Mouse (Mus musculus): Measurements from ENCODE around the gene Rad1.
"Not testable (repeated sequence)": the region's sequence is repeated elsewhere in the genome, so short reads cannot be mapped to it uniquely, and the experiment has no call there.

The Rad1 gene

DNA sequence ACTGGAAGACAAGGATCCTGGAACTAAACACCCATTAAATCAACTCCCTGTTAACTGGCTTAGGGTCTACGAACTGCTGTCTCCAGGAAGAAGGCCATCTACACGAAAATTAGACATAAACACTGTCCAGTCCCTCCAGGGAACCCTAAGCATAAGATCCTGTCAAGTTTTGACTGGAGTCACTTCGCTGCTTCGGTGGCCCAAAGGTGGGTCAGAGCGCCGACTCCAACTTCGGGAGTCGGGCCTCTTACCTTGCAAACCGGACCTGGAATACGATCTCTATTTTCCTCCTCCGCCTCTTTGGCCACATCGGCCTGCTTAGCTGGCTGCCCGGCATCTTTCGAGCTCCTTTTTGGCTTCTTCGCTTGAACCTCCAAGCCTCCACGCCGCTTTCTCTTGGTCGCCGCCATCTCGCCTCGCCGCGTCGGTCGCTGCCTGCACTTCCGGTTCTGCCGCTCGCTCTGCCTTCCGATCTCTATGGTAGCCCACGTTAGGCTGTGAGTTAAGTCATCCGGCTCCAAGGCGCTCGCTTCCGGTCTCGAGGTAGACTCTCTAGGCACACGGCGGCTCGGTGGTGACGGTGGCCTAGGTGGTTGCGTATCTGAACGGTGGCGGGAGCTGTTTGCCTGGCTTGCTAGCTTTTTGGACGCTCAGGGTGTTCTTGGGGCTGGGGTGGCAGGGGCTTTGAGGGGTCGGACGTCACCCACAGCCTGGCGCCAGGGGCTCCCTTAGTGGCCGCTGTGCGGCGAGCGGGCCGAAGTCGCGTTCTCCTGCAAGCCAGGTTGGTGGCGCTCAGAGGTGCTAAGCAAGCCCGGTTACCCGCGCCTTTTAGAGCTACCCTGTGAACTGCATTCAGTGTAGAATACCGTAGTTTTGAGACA lies at the start of gene Rad1, which contains the start of gene Brix1:
TSS of gene Rad1 (plus strand) at position 535 of the 881 bp plus-strand sequence.
TSS of gene Brix1 (minus strand) at position 464 of the 881 bp plus-strand sequence.
- DNase-seq = peak; percentile 98

DNA sequence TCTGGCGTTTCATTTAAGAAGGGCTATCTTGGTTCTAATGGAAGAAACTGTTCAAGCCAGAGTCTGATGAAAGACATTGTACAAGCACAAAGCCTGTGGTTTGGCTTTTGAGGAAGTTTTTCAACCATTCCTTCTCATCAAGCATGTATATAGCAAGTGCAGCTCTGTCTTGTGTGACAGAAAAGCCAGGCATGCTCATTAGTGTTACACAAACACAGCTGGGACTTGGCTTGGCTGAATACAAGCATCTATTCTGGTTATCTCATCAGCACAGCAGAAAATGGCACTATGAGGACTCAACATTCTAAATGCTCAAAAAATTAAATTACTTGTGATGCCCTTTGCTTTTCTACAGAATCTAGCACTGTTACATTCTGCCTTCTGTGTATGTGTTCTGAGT lies 48.9 kb upstream of the Rad1 start:
- DNase-seq = no peak

DNA sequence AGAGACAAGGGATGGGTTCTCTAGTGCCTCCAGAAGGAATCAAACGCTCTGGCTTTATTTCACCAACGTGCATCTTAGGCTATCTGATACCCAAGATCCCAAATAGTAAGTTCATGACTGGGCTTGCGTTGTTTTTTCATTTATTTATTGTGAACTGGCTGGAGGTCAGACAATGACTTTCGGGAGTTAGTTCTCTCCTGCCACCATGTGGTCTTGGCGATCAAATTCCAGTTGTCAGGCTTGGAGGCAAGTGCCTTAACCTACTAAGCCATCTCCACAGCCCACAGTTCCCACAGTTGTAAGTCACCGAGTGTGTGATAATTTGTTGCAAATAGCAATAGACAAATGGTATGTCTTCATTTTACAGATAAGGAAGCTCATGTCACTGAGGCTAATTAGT lies 45.9 kb upstream of the Rad1 start:
- DNase-seq = no peak

- no peak for DNase-seq
Measured at GRCm38 (mm10) chr15:10441493-10441892, 44.3 kb upstream of the Rad1 start.

DNA sequence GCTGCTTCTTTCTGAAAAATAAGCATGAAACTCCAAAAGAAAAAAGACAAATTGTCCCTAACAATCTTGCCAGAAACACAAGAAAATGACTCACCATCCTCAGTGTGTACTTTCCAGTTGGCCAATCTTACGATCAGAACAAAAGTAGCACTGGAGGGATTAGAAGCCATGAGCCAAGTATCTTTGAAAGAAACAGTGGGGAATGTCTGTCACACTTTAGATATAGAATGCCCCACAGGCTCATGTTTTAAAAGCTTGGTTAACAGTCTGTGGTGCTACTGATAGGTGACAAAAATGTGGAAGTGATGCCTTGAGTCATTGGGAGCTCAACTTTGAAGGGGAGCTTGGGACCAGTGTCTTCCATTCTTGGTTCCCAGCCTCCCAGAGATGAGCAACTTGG lies 43.5 kb upstream of the Rad1 start:
- no peak for DNase-seq

DNA sequence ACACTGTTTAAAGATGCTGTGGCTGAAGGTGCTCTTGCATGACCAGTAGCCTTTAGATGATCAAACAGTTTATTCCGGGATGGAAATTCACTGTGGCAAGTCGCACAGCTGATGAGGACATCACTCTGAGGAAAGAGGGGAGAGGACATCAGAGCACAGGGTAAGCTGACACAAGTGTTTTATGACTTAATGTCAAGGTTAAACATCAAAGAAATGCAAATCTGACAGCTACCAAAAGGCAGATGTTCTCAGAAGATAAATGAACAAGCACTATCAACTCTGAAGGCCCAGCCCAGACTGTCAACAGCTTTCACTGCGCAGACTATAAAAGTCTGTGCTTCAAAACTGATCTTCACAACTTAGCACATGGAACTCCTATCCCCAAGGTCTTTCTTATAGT lies 38.7 kb upstream of the Rad1 start:
- no peak for DNase-seq

GRCm38 (mm10) chr15:10460986-10461385 lies 24.8 kb upstream of the Rad1 start:
- DNase-seq = no peak

GRCm38 (mm10) chr15:10463555-10463954 lies 22.3 kb upstream of the Rad1 start:
- no peak for DNase-seq

DNA sequence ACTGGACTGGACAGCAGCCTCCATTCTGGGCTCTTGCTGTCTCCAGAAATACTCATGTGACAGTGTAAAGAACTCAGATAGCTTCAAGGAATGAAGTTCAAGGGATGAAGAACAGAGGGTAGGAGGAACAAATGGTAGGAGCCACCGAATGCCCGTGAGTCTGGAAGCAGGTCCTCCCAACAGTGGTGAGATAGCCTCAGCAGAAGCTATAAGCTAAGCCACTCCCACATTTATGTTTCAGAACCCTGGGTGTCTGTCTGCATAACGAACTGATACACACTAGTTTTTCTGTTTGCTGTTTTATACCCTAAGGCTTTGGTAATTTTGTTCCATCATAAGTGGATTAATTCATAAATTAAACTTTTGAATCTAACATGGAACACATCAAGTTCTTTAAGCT lies 21.1 kb upstream of the Rad1 start:
- no peak for DNase-seq

DNA sequence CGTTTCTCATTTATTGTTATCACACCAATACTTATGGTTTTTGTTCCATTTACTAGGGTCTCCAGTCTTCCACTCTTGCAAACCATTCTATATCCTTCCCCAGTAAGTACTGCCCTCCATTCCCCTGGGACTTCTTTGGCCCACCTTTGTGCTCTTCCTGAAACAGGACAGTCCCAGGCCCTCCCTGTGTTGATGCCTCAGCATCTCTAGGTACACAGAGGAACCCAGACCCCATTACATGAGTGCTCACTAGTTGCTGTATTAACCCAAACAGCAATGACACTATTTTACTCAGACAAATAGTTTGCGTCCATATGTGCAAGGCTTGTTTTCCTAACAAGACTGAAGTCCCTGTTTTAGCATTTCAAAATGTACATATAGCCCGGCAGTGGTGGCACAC lies 17.1 kb upstream of the Rad1 start:
- no peak for DNase-seq

DNA sequence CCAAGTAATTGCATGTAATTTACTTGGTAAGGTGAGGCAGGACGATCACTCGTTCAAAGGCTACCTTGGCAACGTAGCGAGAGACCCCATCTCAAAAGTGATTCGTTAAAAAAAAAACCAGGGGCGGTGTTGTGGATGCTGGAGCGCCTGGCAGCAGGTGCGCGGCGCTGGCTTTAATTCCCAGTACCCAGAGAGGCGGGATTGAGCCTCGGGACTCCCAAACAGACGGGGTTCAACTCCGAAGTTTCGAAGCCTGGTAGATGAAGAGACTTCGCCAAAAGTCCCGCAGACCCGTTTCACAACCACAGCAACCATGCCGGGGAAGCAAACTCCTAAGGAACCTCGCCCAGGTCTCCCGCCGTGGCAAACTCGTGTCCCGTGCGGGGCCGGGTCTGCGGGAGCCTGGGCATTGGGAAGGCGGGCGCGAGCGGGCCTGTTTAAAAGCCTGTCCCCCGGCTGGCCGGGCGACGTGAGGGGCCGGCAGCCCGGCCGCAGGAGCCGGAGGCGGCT lies 16.1 kb upstream of the Rad1 start:
- peak; percentile 30 for DNase-seq

- peak; percentile 95 for DNase-seq
Measured at GRCm38 (mm10) chr15:10470151-10470831, 15.5 kb upstream of the Rad1 start, which contains the start of gene Dnajc21. TSS of gene Dnajc21 (minus strand) at chr15:10470516.

DNA sequence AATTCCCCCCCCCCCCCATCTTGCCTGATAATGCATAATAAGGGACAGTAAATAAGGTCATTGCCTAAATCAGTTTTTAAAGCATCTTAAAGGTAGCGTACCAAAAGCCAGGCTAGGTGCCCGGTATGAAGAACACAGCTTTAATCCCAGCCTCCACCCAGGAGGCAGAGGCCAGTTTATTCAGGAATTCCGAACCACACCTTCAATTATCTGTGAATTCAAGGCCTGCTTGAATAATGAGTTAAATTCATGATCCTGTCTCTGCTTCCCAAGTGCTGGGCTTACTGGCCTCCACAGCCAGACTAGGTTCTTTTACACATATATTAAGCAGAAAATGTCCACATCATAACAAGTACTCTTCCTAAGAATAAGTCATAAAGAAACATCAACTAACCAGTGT lies 14.9 kb upstream of the Rad1 start:
- DNase-seq = no peak

GRCm38 (mm10) chr15:10486365-10486839 lies 584 bp downstream of the Rad1 start:
- DNase-seq = no peak

GRCm38 (mm10) chr15:10487246-10487645 lies 1.4 kb downstream of the Rad1 start:
- DNase-seq = no peak

- no peak for DNase-seq
Measured at GRCm38 (mm10) chr15:10490101-10490500, 4.3 kb downstream of the Rad1 start.

GRCm38 (mm10) chr15:10495944-10496343 lies 10.1 kb downstream of the Rad1 start:
- DNase-seq = no peak

DNA sequence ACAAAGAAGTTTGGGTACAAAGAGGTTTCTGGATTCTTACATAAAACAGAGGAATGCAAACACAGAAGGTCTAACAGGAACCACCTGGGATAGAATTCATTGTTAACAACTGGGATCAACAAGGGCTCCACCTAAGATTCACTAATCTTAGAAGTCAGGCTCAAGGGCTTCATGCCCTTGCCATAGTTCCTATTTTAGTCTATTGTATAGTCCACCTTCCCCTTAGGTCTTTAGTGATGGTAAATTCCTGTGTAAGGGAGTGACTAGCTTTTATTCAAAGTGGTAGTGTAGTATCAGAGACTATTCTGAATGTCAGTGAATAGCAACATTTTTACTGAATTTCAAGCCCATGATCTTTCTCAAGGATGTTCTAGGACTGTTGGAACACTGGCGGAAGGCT lies 10.9 kb downstream of the Rad1 start:
- DNase-seq = not testable (repeated sequence)

- DNase-seq = no peak
Measured at GRCm38 (mm10) chr15:10499593-10499992, 13.8 kb downstream of the Rad1 start.

GRCm38 (mm10) chr15:10500035-10500434 lies 14.2 kb downstream of the Rad1 start:
- DNase-seq = no peak

- DNase-seq = peak; percentile 48
Measured at GRCm38 (mm10) chr15:10500838-10501719, 15.3 kb downstream of the Rad1 start.

GRCm38 (mm10) chr15:10506099-10506498 lies 20.3 kb downstream of the Rad1 start:
- DNase-seq = peak; percentile 18

DNA sequence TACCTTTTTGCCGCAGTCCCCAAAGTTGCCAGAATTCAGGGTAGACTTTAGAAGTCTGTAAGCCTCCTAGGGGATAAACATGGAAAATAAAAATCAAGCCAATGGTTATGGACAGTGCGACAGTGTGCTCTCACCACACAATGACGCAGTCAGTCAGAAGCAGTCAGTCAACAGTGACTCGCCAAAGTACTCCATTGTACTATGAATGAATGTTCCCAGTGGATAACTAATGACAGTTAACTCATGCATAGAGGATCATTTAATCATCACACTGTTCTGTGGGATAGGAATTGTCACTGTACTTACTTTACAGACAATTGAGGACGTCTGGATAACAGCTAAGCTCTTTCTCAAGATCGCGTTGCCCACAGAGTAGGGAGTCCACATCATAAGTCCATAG lies 29.3 kb downstream of the Rad1 start:
- DNase-seq = no peak
